Mouse (Mus musculus) heart, postnatal 36 days (tissue): ENCODE data around the gene Serpinb1b. TPM values are rescaled to one million over a fixed set of nuclear protein-coding genes. Genes with fewer than 3 reads are reported as not detected.
"Not testable (repeated sequence)": the region's sequence is repeated elsewhere in the genome, so short reads cannot be mapped to it uniquely, and the experiment has no call there.

ENCODE experiments used
- DNase-seq, 2 experiments: peaks; one replicate each; pipeline ENCODE4 v3.0.0; 2021 to 2022
- intact Hi-C: fragments of 180-260 bp; cut with DNase I; formaldehyde crosslinking; loops from one replicate; pipeline ENCODE4 v1.15.1; 2025
- total RNA-seq, 2 experiments: library from RNA; stranded (reverse); gene quantifications; 2 replicates each; pipeline ENCODE4 v1.2.3; 2021

Gene Serpinb1b
- total RNA-seq = not detected

- intact Hi-C loops = no loop called here
- no peak for DNase-seq
Observed at GRCm38 (mm10) chr13:33078056-33078705, at the start of gene Serpinb1b. Gene Serpinb1b, plus strand, starts transcription at chr13:33078575.

GRCm38 (mm10) chr13:33029478-33029877, 48.9 kb upstream of the Serpinb1b start:
- DNase-seq, intact Hi-C loops: not testable (repeated sequence)

GRCm38 (mm10) chr13:33030281-33030680, 48.1 kb upstream of the Serpinb1b start:
- DNase-seq = no peak
- intact Hi-C loops = no loop called here

- intact Hi-C loops = no loop called here
- DNase-seq = no peak
Observed at GRCm38 (mm10) chr13:33035506-33035905, 42.9 kb upstream of the Serpinb1b start.

- DNase-seq = no peak
- intact Hi-C loops = no loop called here
Observed at GRCm38 (mm10) chr13:33043542-33043941, 34.8 kb upstream of the Serpinb1b start.

GRCm38 (mm10) chr13:33047234-33047633, 31.1 kb upstream of the Serpinb1b start:
- no peak for DNase-seq
- intact Hi-C loops = no loop called here

GRCm38 (mm10) chr13:33048187-33048586, 30.2 kb upstream of the Serpinb1b start:
- no peak for DNase-seq
- intact Hi-C loops = no loop called here

- no peak for DNase-seq
- intact Hi-C loops = no loop called here
Observed at GRCm38 (mm10) chr13:33051697-33052096, 26.7 kb upstream of the Serpinb1b start.

GRCm38 (mm10) chr13:33063048-33063447, 15.3 kb upstream of the Serpinb1b start:
- intact Hi-C loops = no loop called here
- no peak for DNase-seq

- DNase-seq = no peak
- intact Hi-C loops = no loop called here
Observed at GRCm38 (mm10) chr13:33067387-33067977, 10.9 kb upstream of the Serpinb1b start.

- no peak for DNase-seq
- intact Hi-C loops = no loop called here
Observed at GRCm38 (mm10) chr13:33068164-33068563, 10.2 kb upstream of the Serpinb1b start.

GRCm38 (mm10) chr13:33071776-33072175, 6.6 kb upstream of the Serpinb1b start:
- intact Hi-C loops = loop anchor here (2.0 to 5.0 kb wide), 2 partner anchors 67 to 104 kb away; partner anchors contain the start of gene Serpinb6b
- no peak for DNase-seq

- intact Hi-C loops = loop anchor here (1.0 to 5.0 kb wide), 2 partner anchors 107 to 171 kb away; partner anchors contain the start of gene Serpinb6b
- peak; percentile 34 to 44 for DNase-seq
Observed at GRCm38 (mm10) chr13:33074029-33074428, 4.3 kb upstream of the Serpinb1b start.

- intact Hi-C loops = no loop called here
Observed at GRCm38 (mm10) chr13:33076247-33076646, 2.1 kb upstream of the Serpinb1b start.

GRCm38 (mm10) chr13:33077026-33077685, 1.2 kb upstream of the Serpinb1b start:
- no peak for DNase-seq
- intact Hi-C loops = no loop called here

More at GRCm38 (mm10) chr13:33076247-33076646, 2.1 kb upstream of the Serpinb1b start:
- no peak for DNase-seq

GRCm38 (mm10) chr13:33079391-33079790, 1.0 kb downstream of the Serpinb1b start:
- intact Hi-C loops = loop anchor here (1.0 kb wide), 1 partner anchor 177 kb away; no protein-coding TSS in a partner anchor

GRCm38 (mm10) chr13:33080356-33080755, 2.0 kb downstream of the Serpinb1b start:
- intact Hi-C loops = no loop called here
- DNase-seq = no peak

More at GRCm38 (mm10) chr13:33079391-33079790, 1.0 kb downstream of the Serpinb1b start:
- peak in 1 of 2 experiments; percentile 22 for DNase-seq

- intact Hi-C loops = no loop called here
- no peak for DNase-seq
Observed at GRCm38 (mm10) chr13:33083834-33084233, 5.5 kb downstream of the Serpinb1b start.

GRCm38 (mm10) chr13:33084975-33085694, 6.8 kb downstream of the Serpinb1b start:
- DNase-seq = no peak
- intact Hi-C loops = no loop called here

- intact Hi-C loops = no loop called here
- peak in 1 of 2 experiments; percentile 17 for DNase-seq
Observed at GRCm38 (mm10) chr13:33085695-33086432, 7.5 kb downstream of the Serpinb1b start.
